Comparison of ENCODE assay signal across 14 mouse cellular contexts in the genomic region with DNA sequence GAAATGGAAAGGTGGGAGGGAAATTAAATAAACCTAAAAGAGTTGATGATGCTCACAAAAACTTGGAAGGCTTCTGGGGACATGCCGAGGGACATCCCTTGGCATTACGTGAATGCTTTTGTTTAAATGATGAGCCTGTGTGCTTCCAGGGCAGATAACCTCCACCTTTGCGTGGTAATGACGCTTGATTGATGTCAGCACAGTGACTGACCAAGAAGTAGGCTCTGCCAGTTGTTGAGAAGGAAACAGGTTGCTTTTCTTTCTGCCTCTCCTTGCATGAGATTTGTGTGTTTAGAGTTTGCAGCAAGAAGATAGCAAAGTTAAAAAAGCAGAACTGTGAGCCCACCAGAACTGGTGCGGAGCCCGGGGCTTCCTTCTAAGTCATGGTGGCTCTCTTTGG. TPM values are rescaled to one million over a fixed set of nuclear protein-coding genes. Genes with fewer than 3 reads are reported as not detected.
DNase-seq lines count a peak whose midpoint lies in the region; ATAC-seq and TF ChIP-seq lines count a peak whose summit lies in the region.
"Had no signal": no experiment of that assay in that cellular context is flagged by ENCODE, and none has a peak within 500 bp of the region (broad histone marks: within the 10 kb centered on the region; RNA-seq: fewer than 3 reads in every experiment).

No protein-coding gene starts in this region.

- H3K4me1 ChIP-seq in kidney, postnatal 0 days (replicated peaks; ENCODE audit: insufficient read depth, low read length) = no peaks in the 10 kb centered on the region
- H3K4me1 ChIP-seq in heart, embryonic 16.5 days (ENCODE audit: control insufficient read depth, insufficient read depth, low read length) = peaks cover 6% of the 10 kb centered on the region

- no peaks in the 10 kb centered on the region for H3K27me3 ChIP-seq in kidney, postnatal 0 days (ENCODE audit: insufficient read depth, low read length)
- no peaks in the 10 kb centered on the region for H3K27me3 ChIP-seq in heart, embryonic 16.5 days (ENCODE audit: control insufficient read depth, insufficient read depth, low read length)

- H3K36me3 ChIP-seq in kidney, postnatal 0 days (ENCODE audit: insufficient read depth, low read length) = no peaks in the 10 kb centered on the region
- no peaks in the 10 kb centered on the region for H3K36me3 ChIP-seq in heart, embryonic 16.5 days (ENCODE audit: control insufficient read depth, insufficient read depth)
- H3K36me3 ChIP-seq in macrophage (ENCODE audit: inconsistent target) = no peaks in the 10 kb centered on the region

- WGBS in kidney, postnatal 0 days = 66% methylated on average over 6 of the region's 6 CpGs
- WGBS in heart, embryonic 16.5 days = 58% methylated on average over 6 of the region's 6 CpGs
- WGBS in macrophage (ENCODE audit: missing documents) = 36% methylated on average over 6 of the region's 6 CpGs

- H3K27ac ChIP-seq in gastrocnemius, adult 2 months = peak overlapping the region; percentile 92
- H3K27ac ChIP-seq in kidney, postnatal 0 days = 0 out of 2 replicates have a peak overlapping the region, but pooled peaks have one; percentile 3
- H3K27ac ChIP-seq in heart, embryonic 16.5 days (ENCODE audit: low read length) = peak overlapping the region; percentile 43
- H3K27ac ChIP-seq in macrophage = peak overlapping the region; percentile 85

- no peak for TF ChIP-seq CTCF in gastrocnemius, adult 2 months (IDR thresholded peaks at IDR 0.05)
- TF ChIP-seq CTCF in kidney, postnatal 0 days (IDR thresholded peaks at IDR 0.05; ENCODE audit: low read depth) = no peak

- DNase-seq in gastrocnemius, adult 2 months = no peak
- no peak for DNase-seq in gastrocnemius, adult 8-10 months (ENCODE audit: low spot score in 2 of 2)
- DNase-seq in kidney, postnatal 0 days (ENCODE audit: low spot score) = no peak
- no peak for DNase-seq in kidney, adult 9 months
- no peak for DNase-seq in retina, postnatal 1 day
- no peak for DNase-seq in Muller cell, postnatal 12 days (ENCODE audit: inconsistent ontology term)
- DNase-seq: adrenal gland, postnatal 10 days; cerebellum, adult 9-10 months; gastrocnemius, postnatal 10 days; kidney, adult 8-10 months; left cerebral cortex, postnatal 4 days had no signal

- intact Hi-C loops in gastrocnemius, adult 2 months (cut with DNase I) = no loop called here

- no peaks in the 10 kb centered on the region for H3K9me3 ChIP-seq in kidney, postnatal 0 days (replicated peaks; ENCODE audit: low read length)
- no peaks in the 10 kb centered on the region for H3K9me3 ChIP-seq in heart, embryonic 16.5 days (replicated peaks; ENCODE audit: control insufficient read depth, low read length)

- peaks cover 48% of the 10 kb centered on the region for H3K79me2 ChIP-seq in macrophage (ENCODE audit: inconsistent target)

- no peak overlapping the region for H3K9ac ChIP-seq in kidney, postnatal 0 days (ENCODE audit: low read depth, low read length)
- peak overlapping the region; percentile 50; the same call in 1 of the 2 replicates for H3K9ac ChIP-seq in heart, embryonic 16.5 days (ENCODE audit: low read length)

- no peak for ATAC-seq in kidney, postnatal 0 days (replicated peaks; ENCODE audit: low FRiP score, low read depth)
- no peak for ATAC-seq in heart, embryonic 16.5 days (replicated peaks; ENCODE audit: extremely low read depth, insufficient read depth, low FRiP score)

- H3K4me2 ChIP-seq in kidney, postnatal 0 days (ENCODE audit: low read length) = no peak overlapping the region
- H3K4me2 ChIP-seq in heart, embryonic 16.5 days (ENCODE audit: low read depth, low read length) = peak overlapping the region; percentile 14; the same call in 1 of the 2 replicates

- peak overlapping the region; percentile 73 for H3K4me3 ChIP-seq in gastrocnemius, adult 2 months
- peak overlapping the region; percentile 21; the same call in 1 of the 2 replicates for H3K4me3 ChIP-seq in kidney, postnatal 0 days (replicated peaks; ENCODE audit: low read depth, low read length)
- peak overlapping the region; percentile 40 for H3K4me3 ChIP-seq in heart, embryonic 16.5 days (ENCODE audit: low read length)
- H3K4me3 ChIP-seq in macrophage (ENCODE audit: inconsistent target) = peak overlapping the region; percentile 24
- H3K4me3 ChIP-seq: megakaryocyte, embryonic 14.5 days had no signal

RNA-seq across cellular contexts. Expression of a gene that starts 1.1 kb away (rescaled TPM):
- total RNA-seq in gastrocnemius, adult 2 months (2021) = 10 to 100 TPM; 31.2 to 52.3 TPM
- 10 to 100 TPM; 25.1 to 34.5 (median 30.4) TPM for total RNA-seq in gastrocnemius, adult 8-10 months (2022)
- 15.9 and 18.8 TPM in 2 replicates for polyA plus RNA-seq in kidney, postnatal 0 days (2015; fragmentation: Nextera tagmentation; extraction: Ambion mirVana)
- 17.2 and 19.6 TPM in 2 replicates for polyA plus RNA-seq in heart, embryonic 16.5 days (2015; fragmentation: Nextera tagmentation; extraction: Ambion mirVana)
- 10 to 100 TPM in 10 of 26 experiments, 1 to 10 TPM in 13, under 1 TPM in 3; 0.28 to 56.1 (median 3.7) TPM for total RNA-seq in macrophage (2018; cell fraction: chromatin; rRNA removed)
- 10 to 100 TPM in 11 of 26 experiments, 1 to 10 TPM in 14, under 1 TPM in 1; 0.82 to 22.1 (median 5.2) TPM for total RNA-seq in macrophage (2018; cell fraction: cytosol; rRNA removed)
- 10 to 100 TPM in 8 of 26 experiments, 1 to 10 TPM in 15, under 1 TPM in 3; 0.52 to 32.4 (median 6.2) TPM for total RNA-seq in macrophage (2018; cell fraction: nucleus; rRNA removed)
- polyA plus RNA-seq in macrophage (2018) = 7.1 to 11.4 TPM (median 9.7 TPM) in 3 replicates

Comparison
In these comparisons a context has a peak if more than half of its experiments do, and no peak if none do; other contexts are left out.
1. H3K27ac ChIP-seq: peak in every context shown above with its lines; median percentile 92 in gastrocnemius, adult 2 months; 85 in macrophage; 43 in heart, embryonic 16.5 days; 3 in kidney, postnatal 0 days.
2. H3K4me3 ChIP-seq: peak in every context shown above with its lines; median percentile 73 in gastrocnemius, adult 2 months; 40 in heart, embryonic 16.5 days; 24 in macrophage; 21 in kidney, postnatal 0 days.